Mouse (Mus musculus) cerebellum, adult 11-12 months (tissue): ENCODE measurements around the gene Caml.
"Not testable (repeated sequence)": the region's sequence is repeated elsewhere in the genome, so short reads cannot be mapped to it uniquely, and the experiment has no call there.

Experiments used
- DNase-seq: peaks from one replicate; pipeline ENCODE4 v3.0.0; 2022

Gene Caml

DNA sequence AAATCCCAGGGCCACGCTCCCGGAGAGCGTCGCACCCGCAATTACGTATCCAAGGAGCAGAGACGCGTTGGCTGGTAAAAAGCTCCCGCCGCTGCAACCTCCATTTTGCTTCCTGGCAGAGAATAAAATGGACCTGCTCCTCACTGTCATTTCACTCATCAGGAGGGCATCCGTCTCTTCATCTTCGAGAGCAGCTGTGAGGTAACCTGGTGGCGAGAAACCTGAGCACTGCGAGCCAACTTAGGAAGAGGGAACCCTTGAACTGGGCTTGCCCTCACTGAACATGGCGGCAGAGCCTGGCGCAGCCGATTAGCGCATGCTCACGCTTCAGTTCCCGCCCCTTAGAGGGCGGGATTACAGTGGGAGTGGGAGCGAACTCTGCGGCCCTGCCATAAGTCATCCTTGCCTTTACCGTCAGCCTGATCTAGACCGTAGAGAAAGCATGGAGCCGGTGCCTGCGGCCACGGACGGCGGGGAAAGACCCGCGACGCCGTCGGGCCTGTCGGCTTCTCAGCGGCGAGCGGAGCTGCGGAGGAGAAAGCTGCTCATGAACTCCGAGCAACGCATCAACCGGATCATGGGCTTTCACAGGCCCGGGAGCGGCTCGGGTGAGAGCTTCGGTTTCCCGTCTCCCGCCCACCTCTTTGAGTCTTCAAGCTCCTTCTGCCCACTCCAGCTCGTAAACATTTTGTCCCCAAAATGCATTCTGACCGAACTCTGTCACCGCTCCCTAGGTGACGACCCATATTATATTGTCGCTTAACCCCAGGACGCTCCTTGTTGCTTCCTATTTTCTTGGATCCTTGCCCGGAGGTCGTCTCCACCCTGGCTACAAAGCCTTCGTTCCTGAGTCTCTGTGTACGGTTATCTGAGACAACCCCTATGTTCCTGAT, at the start of gene Caml:
TSS of gene Caml (plus strand) at position 357 of the 893 bp plus-strand sequence.
- DNase-seq = peak; percentile 87

- no peak for DNase-seq
Measured at GRCm38 (mm10) chr13:55573432-55573831, 49.4 kb upstream of the Caml start, which contains the start of gene Tmed9. Tmed9 (plus strand) TSS chr13:55573732.

DNA sequence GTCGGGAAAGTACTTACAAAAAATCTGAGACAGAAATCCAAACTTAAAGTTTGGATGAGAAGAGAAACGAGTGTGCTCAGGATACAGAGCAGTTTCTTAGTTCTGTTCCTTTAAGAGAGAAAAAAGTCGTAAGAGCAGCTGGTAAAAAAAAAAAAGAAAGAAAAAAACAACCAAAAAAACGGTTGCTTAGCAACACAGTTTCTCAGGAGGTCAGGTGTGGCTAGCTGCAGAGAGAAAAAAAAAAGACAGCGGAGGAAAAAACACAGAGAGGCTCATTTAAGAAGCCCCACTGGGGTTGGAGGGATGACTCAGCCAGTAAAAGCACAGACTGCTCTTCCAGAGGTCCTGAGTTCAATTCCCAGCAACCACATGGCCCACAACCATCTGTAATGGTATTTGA, 48.5 kb upstream of the Caml start:
- DNase-seq = no peak

DNA sequence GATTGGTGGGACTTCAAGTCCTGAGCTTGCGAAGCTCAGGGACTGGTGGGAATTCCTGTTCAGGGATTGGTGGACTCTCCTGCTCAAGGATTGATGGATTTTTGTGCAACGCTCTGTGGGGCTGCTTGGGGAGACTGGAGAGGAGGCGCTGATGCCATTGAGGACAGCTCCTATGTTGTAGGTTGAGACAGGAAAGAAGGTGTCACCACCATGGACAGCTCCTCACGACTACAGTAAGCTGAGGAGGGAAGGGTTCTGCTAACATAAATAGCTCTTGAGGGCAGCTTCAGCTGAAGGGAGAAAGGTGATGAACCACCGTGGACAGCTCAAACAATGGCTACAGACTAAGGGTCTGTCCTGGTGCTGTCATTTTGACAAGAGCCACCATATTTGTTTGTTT, 46.9 kb upstream of the Caml start:
- no peak for DNase-seq

DNA sequence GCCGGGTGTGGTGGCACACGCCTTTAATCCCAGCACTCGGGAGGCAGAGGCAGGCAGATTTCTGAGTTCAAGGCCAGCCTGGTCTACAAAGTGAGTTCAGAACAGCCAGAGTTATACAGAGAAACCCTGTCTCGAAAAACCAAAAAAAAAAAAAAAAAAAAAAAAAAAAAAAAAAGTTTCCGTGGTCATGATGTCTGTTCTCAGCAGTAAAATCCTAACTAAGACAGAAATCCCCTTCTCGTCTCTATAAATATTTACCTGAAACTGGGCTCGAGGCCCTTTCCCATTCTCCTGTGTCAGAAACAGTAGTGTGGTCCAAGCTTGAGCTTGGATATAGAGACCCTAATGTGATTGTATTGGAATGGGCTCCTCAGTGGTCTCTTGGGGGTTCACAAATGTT, 45.9 kb upstream of the Caml start:
- not testable (repeated sequence) for DNase-seq

- DNase-seq = no peak
Measured at GRCm38 (mm10) chr13:55578086-55578485, 44.7 kb upstream of the Caml start.

DNA sequence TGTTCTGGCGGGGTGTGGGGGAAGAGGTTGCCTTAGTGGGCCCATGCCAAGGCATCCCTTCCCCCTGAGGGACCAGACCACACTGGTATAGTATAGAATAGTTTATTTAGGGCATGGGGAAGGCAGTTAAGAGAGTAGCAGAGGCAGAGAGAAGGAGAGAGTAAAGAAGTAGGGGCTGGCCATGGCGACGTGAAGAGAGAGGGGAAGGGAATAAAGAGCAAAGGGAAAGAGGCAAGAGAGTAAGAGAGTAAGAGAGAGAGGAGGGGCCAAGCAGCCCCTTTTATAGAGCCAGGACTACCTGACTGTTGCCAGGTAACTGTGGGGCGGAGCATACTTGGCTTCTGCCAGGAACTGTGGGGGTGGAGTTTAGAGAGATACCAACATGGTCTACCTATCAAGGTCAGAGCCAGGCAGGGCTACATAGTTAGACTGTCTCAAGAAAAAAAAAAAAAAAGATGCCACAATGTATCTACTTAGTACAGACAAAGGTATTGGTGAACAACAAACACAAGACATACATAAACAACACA, 30.8 kb upstream of the Caml start:
- no peak for DNase-seq

GRCm38 (mm10) chr13:55592512-55593253, 30.1 kb upstream of the Caml start:
- DNase-seq = peak; percentile 97

DNA sequence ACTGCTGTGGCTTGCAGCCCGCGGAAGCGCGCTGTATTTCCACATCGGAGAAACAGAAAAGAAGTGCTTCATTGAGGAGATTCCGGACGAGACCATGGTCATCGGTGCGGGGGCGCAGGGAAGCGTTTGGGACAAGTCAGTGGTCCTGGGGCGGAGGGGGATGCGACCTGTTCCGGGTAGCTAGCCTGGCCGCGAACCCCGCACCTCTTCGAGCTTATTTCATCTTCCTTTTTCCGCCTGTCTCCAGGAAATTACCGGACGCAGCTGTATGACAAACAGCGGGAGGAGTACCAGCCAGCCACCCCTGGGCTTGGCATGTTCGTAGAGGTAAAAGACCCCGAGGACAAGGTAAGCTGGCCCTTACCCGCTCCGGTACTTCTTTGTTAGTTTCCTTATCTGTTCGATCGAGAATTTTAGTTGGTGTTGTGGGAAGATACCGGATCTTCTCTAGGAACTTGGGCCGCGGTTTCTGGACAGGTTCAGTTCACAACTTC, 29.5 kb upstream of the Caml start:
- no peak for DNase-seq

GRCm38 (mm10) chr13:55595375-55595774, 27.4 kb upstream of the Caml start:
- peak; percentile 80 for DNase-seq

- no peak for DNase-seq
Measured at GRCm38 (mm10) chr13:55596802-55597201, 26.0 kb upstream of the Caml start.

- DNase-seq = peak; percentile 84
Measured at GRCm38 (mm10) chr13:55599566-55600540, 23.0 kb upstream of the Caml start, which contains the start of gene B4galt7. B4galt7 (plus strand) TSS chr13:55599896.

DNA sequence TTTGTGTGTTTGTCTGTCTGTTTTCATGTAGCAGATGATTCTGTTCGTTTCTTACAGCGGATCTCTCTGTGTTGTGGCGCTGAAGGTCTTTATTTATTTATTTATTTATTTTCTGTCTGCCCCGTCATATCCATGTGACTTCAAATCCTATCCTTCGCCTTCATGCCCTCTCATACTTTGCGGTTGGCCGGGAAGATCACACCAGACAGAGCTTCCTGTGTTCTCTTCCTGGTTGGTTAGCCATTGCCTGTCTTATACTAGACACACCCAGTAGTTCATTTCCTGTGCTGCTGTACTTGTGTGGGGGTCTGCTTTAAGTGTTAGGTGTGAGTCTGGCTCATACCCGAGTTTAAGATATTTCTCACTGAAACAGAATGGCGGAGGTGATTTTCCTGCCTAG, 22.1 kb upstream of the Caml start:
- no peak for DNase-seq

- DNase-seq = peak; percentile 62
Measured at GRCm38 (mm10) chr13:55601611-55602010, 21.2 kb upstream of the Caml start.

DNA sequence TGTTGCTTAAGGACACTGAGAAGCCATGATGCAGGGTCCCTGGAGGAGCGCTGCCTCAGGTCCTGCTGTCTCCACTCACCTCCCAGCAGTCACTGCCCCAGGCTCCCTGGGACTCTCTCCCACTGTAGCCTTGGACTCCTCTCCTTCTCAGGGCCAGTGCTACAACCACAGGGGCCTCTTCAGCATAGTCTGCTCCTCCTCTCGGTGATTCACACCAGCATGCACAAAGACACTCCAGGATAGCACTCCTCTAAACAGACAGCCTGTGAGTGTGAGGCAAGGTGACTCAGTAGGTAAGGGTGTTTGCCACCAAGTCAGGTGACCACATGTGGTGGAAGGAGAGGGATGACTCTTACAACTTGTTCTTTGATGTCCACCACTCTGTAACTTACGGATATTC, 18.2 kb upstream of the Caml start:
- DNase-seq = no peak

DNA sequence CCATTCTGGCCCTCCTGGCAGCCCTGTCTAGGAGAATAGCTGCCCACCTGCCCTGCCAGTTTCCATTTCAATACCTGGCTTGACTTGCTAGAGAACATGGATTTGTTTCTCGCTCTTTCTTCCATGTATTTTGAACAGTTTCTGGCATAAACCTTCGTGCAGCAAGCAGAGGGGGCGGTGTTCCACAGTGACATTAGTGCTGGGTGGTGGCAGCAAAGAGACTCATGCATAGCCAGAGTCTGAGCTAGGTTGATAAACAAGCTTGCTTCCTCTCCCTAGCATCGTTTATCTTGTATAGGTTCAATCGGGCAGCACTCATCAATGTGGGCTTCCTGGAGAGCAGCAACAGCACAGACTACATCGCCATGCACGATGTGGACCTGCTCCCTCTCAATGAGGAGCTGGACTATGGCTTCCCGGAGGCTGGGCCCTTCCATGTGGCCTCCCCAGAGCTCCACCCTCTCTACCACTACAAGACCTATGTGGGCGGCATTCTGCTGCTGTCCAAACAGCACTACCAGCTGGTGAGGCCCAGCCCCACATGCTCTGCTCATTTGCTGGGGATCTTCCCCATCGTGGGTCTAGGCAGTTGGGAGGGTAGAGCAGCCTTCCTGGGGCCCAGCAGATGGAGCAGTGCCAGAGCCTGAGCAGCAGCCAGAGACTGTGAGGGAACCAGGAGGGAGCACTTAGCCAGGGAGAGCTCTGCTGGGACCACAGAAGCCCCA, 15.7 kb upstream of the Caml start:
- no peak for DNase-seq

- no peak for DNase-seq
Measured at GRCm38 (mm10) chr13:55607624-55608006, 15.2 kb upstream of the Caml start.

GRCm38 (mm10) chr13:55611996-55612395, 10.8 kb upstream of the Caml start:
- DNase-seq = no peak

DNA sequence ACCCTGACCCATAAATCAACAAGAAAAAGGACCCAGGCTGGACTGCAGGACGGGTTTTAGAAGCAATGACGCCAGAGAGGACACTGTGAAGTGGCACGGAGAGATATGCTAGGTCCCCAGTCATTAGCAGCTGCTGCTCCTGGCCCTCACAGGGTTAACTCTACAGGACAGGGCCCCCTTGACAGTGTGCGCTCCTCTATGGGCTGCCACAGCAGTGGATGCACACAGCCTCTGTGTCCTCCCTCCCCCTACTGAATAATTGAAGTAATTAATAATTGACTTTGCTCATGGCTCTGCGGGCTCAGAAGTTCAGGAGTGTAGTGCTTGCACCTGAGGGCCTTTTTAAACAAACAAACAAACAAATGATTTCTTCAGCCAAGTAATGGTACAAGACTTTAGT, 9.3 kb upstream of the Caml start:
- DNase-seq = no peak

- no peak for DNase-seq
Measured at GRCm38 (mm10) chr13:55619328-55619727, 3.5 kb upstream of the Caml start.

- no peak for DNase-seq
Measured at GRCm38 (mm10) chr13:55620275-55620674, 2.5 kb upstream of the Caml start.
